Mouse (Mus musculus): ENCODE measurements at regions not wholly inside any gene's neighbourhood (a gene's known extent, or its start where the extent isn't known, plus 50 kb on each side); places are given as distances from the start of the nearest gene placed in this dataset.

GRCm38 (mm10) chr16:93079660-93080390 lies 253.9 kb upstream of the Runx1 start:
- DNase-seq (ENCODE audit: extremely low spot score, low spot score), result no peak

- no peak for DNase-seq (ENCODE audit: extremely low spot score, low spot score)
Observed at GRCm38 (mm10) chr16:93078909-93079308, 253.0 kb upstream of the Runx1 start.

GRCm38 (mm10) chr16:93075488-93075887 lies 249.5 kb upstream of the Runx1 start:
- DNase-seq (ENCODE audit: extremely low spot score, low spot score), result no peak

- DNase-seq (ENCODE audit: extremely low spot score, low spot score), result no peak
Observed at GRCm38 (mm10) chr16:93072156-93072555, 246.2 kb upstream of the Runx1 start.

GRCm38 (mm10) chr16:93071726-93072125 lies 245.8 kb upstream of the Runx1 start:
- DNase-seq (ENCODE audit: extremely low spot score, low spot score), result no peak

GRCm38 (mm10) chr16:93066821-93067220 lies 240.9 kb upstream of the Runx1 start:
- no peak for DNase-seq (ENCODE audit: extremely low spot score, low spot score)

- DNase-seq (ENCODE audit: extremely low spot score, low spot score), result no peak
Observed at GRCm38 (mm10) chr16:93061475-93062179, 235.7 kb upstream of the Runx1 start.

- no peak for DNase-seq (ENCODE audit: extremely low spot score, low spot score)
Observed at GRCm38 (mm10) chr16:93056295-93056694, 230.3 kb upstream of the Runx1 start.

GRCm38 (mm10) chr16:93055545-93055944 lies 229.6 kb upstream of the Runx1 start:
- no peak for DNase-seq (ENCODE audit: extremely low spot score, low spot score)

- no peak for DNase-seq (ENCODE audit: extremely low spot score, low spot score)
Observed at GRCm38 (mm10) chr16:93051233-93051632, 225.3 kb upstream of the Runx1 start.

GRCm38 (mm10) chr16:93048418-93048932 lies 222.5 kb upstream of the Runx1 start:
- DNase-seq (ENCODE audit: extremely low spot score, low spot score), result no peak

- DNase-seq (ENCODE audit: extremely low spot score, low spot score), result no peak
Observed at GRCm38 (mm10) chr16:93047594-93047993, 221.6 kb upstream of the Runx1 start.

GRCm38 (mm10) chr16:93046221-93046620 lies 220.3 kb upstream of the Runx1 start:
- DNase-seq (ENCODE audit: extremely low spot score, low spot score), result no peak

GRCm38 (mm10) chr16:93043355-93043754 lies 217.4 kb upstream of the Runx1 start:
- DNase-seq (ENCODE audit: extremely low spot score, low spot score), result no peak

- no peak for DNase-seq (ENCODE audit: extremely low spot score, low spot score)
Observed at GRCm38 (mm10) chr16:93042941-93043340, 217.0 kb upstream of the Runx1 start.

- no peak for DNase-seq (ENCODE audit: extremely low spot score, low spot score)
Observed at GRCm38 (mm10) chr16:93042491-93042890, 216.5 kb upstream of the Runx1 start.

- no peak for DNase-seq (ENCODE audit: extremely low spot score, low spot score)
Observed at GRCm38 (mm10) chr16:93041887-93042286, 215.9 kb upstream of the Runx1 start.

- no peak for DNase-seq (ENCODE audit: extremely low spot score, low spot score)
Observed at GRCm38 (mm10) chr16:93041399-93041798, 215.4 kb upstream of the Runx1 start.

- no peak for DNase-seq (ENCODE audit: extremely low spot score, low spot score)
Observed at GRCm38 (mm10) chr16:93035626-93036025, 209.7 kb upstream of the Runx1 start.

GRCm38 (mm10) chr16:93033943-93034342 lies 208.0 kb upstream of the Runx1 start:
- DNase-seq (ENCODE audit: extremely low spot score, low spot score), result no peak

GRCm38 (mm10) chr16:93031624-93032023 lies 205.7 kb upstream of the Runx1 start:
- no peak for DNase-seq (ENCODE audit: extremely low spot score, low spot score)

- no peak for DNase-seq (ENCODE audit: extremely low spot score, low spot score)
Observed at GRCm38 (mm10) chr16:93028640-93029039, 202.7 kb upstream of the Runx1 start.

GRCm38 (mm10) chr16:93028016-93028415 lies 202.1 kb upstream of the Runx1 start:
- DNase-seq (ENCODE audit: extremely low spot score, low spot score), result no peak

All from neural tube, embryonic 10.5 days (tissue).